Mouse (Mus musculus) gastrocnemius, adult 8-10 months (tissue): ENCODE measurements at regions not wholly inside any gene's neighbourhood (a gene's known extent, or its start where the extent isn't known, plus 50 kb on each side); places are given as distances from the start of the nearest gene placed in this dataset.

ENCODE experiments used
- DNase-seq, 2 experiments: peaks; one replicate each; pipeline ENCODE4 v3.0.0; 2022; ENCODE audit warnings: low spot score in 2 of 2

DNA sequence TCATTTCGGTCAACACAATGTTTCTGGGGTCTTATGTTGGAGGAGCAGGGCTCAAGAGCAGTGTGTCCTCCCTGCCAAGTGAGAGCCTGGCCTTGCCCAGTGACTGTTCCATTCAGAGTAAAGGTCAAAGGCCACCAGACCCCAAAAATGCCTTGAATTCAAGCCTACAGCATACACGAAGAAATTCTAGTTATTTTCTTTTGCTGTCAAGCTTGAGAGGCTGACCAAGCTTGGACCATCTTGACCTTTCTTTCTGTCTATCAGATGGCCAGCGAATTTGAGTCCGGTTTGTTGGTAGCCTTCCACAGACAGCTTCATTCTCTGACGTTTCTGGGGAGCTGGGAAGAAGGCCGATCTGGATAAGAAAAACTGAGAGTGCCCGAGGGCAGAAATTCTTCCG lies 68.1 kb upstream of the Map4k3 start:
- no peak for DNase-seq

DNA sequence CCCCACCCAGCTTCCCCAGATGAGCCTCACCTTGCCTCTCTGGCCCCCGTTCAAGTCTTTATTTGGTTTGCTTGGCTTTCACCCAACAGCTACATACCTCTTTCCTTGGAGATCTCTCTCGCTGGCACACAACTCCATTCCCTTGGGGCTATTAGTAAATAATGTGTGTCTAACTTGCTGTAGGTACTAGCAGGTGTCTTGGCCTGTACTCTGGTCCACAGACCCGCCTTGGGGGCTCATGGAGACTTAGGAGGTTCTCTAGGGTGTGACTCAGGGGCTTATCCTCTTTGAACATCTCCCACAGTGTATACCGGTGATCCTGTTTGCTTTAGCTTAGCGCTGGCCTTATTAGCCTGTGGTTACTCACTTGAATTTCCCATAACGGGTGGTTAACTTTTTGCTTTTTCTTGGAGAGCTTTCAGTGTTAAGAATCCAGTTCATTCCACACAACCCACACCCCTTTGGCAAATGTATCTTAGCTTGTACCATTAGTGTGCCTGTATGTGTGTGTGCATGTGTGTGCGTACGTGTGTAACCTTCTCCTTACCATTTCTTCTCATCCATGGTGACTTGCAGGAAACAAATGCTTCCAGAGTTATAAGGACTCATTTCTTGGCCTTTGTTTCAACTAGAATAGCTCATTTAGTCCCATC lies 67.3 kb upstream of the Map4k3 start:
- no peak for DNase-seq

DNA sequence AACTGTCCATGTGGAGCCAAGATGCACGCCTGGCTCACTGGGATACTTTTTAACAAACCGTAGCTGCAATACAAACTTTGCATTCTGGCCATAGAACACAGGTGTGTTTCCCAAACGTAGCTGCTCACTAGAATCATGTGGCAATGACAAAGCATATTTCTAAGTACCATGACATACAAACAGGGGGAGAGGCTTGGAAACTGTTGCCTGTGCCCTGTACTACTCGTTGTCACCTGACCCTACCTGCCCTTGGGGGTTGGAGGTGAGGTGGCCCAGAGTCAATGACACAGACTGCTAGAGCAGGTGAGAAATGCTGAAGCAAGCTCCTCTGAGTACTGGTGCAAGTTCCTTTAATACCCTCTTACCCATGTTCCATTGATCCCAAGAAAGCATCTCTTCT lies 64.3 kb upstream of the Map4k3 start:
- no peak for DNase-seq

GRCm38 (mm10) chr17:80789706-80790105 lies 61.4 kb upstream of the Map4k3 start:
- DNase-seq = no peak

GRCm38 (mm10) chr17:80789000-80789399 lies 60.7 kb upstream of the Map4k3 start:
- no peak for DNase-seq

- DNase-seq = no peak
Observed at GRCm38 (mm10) chr17:80786858-80787257, 58.6 kb upstream of the Map4k3 start.

DNA sequence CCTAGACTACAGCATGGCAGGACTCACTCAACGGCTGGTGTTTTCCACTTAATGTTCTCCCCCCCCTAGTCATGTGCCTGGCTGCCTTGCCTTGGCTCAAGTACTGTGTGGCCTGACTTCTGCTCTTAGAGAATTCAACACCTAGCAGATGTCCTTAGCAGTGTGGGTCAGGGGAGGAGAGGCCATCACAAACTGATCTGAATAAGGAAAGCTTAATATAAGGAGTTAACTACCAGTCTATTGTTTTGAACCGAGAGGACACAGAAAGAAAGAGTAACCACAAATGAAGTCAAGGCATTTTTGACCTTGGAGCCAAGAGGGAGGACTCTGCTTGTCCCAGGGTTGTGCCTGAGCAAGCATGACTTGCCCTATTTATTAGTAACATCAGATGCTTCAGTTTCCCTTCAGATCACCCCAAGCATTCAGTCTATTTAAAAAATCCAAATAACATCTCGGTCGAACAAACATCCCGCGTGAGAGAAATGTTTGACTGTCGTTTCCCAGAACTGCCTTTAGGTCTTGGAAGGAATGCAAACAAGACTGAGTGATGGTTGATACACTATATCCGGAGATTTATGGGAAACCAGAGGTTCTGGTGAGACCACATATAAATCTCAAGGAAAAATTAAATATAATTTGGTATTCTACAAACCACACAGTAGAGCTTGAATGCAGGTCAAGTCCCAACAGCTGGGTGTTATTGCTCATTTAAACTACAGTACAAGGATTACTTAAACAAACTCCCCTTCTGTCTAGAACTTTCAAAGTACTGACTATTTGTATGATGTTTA lies 58.0 kb upstream of the Map4k3 start:
- no peak for DNase-seq

DNA sequence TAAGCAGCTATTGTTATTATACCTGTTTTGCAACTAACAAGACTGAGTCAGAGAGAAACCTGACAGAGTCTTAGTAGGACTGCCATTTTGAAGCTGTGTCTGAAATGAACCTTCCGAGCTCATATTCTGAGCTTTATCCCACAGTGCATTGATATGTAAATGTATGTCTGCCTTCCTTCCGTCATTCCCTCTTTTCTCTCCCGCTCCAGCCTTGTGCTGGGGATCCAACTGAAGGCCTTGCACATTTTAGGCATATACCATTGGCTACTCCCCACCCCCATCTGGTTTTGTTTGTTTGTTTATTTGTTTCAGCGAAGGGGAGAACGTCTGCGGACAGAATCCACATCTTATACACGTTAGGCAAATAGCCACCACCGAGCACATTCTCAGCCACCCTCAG lies 57.2 kb upstream of the Map4k3 start:
- DNase-seq = no peak

DNA sequence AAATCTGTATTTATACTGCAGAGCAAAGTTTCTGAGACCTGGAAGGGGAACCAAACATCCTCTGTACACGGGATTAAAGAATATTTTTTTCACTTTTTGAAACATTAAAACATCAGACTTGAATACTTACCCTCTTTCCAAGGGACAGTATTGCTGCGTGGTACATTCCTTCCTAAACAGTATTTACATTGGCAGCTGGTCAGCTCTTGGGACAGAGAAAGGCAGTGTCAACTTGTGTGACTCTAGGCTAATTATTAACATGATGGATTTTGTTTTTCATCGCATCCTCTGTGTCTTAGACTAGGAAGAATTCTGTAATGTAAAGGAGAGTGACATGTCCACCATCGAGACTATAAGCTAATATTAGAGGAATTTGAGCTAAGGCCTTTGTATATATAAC lies 56.8 kb upstream of the Map4k3 start:
- no peak for DNase-seq

DNA sequence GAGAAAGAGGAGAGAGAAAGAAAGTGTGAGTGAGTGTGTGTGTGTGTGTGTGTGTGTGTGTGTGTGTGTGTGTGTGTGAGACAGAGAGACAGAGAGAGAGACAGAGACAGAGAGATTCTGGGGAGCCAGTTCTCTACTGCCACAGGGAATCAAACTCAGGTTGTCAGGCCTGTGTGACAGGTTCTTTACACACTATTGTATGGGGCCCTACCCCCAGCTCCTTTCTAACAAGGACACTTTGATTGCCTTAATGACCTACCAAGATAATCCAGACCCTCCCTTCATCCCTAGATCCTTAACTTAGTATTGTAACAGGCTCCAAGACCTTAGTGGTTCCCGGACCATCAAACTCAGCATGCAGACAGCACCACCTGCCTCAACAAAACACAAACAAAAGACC lies 53.9 kb upstream of the Map4k3 start:
- DNase-seq = no peak

- DNase-seq = no peak
Observed at GRCm38 (mm10) chr17:80781621-80782020, 53.3 kb upstream of the Map4k3 start.

DNA sequence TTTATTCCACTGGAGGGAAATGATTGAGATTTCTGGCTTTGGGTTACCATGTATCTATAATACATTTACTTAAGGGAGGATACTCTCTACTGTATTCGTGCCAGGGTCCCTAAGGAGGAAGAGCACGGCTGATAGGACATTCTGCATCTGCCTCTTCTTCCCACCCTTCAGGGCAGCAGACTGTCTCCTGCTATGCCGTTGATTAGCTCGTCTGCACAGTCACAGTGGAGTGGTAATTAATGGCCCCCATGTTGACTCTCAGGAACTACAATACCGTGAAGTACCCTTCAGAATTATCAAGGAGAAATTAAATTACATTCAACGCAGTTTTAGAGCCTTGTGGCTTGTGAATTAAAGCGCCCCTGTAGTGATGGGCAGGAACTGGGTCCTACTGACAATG lies 52.0 kb upstream of the Map4k3 start:
- DNase-seq = no peak

GRCm38 (mm10) chr17:80779782-80780181 lies 51.5 kb upstream of the Map4k3 start:
- peak; percentile 33 to 58 for DNase-seq
